Mouse (Mus musculus) spleen, postnatal 4 days (tissue): Measurements from ENCODE around the gene Emx1.
"Not testable (repeated sequence)": the region's sequence is repeated elsewhere in the genome, so short reads cannot be mapped to it uniquely, and the experiment has no call there.

Experiments used
- DNase-seq, 2 experiments: peaks; one replicate each; pipeline ENCODE4 v3.0.0; 2022; ENCODE audit warnings: low spot score in 2 of 2

Gene Emx1

DNA sequence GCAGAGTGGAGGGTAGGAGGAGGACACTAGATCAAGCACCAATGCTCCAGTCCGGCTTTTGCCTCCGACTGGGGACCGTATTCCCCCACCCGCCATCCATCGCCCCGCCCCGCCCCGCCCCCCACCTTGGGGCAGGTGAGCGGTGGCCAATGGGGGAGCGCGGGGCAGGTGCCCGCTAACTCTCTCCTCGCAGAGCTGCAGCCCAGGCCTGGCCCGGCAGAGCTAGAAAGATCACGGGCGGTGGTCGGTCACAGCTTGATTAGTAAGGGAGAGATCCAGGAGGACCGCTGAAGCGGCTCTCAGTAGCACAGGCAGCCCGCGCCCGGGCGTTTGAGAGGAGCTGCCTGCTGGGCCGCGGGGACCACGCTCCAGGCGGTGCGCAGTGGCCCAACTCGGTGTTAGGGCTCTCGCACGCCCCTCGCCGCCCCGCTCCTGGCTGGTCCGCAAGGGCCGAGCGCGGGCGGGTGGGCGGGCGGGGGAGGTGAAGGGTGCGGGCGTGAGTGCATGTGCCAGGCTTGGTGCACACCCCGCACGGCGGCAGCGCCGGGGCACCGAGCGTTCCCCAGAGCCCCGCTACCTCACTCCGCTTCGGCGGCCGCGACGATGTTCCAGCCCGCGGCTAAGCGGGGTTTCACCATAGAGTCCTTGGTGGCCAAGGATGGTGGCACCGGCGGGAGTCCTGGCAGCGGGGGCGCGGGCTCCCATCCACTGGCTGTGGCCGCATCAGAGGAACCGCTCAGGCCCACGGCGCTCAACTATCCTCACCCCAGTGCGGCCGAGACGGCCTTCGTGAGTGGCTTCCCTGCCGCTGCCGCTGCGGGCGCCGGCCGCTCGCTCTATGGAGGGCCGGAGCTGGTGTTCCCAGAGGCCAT lies at the start of gene Emx1:
Gene Emx1 (plus strand): TSS at position 99 of the 872 bp plus-strand sequence.
- DNase-seq = no peak

DNA sequence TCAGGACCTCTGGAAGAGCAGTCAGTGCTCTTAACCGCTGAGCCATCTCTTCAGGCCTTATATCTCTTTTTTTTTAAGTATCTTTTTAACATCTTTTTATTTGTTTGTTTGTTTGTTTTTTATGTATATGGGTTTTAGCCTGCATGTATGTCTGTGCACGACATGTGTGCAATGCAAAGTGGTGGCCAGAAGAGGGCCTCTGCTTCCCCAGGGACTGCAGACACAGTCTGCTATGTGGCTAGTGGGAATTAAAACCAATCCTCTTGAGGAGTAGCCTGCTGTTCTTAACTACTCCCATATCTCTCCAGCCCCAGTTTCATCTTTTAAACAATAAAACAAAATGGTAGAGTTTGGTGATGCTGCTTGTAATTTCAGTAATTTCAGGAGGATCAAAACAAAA lies 47.7 kb upstream of the Emx1 start:
- DNase-seq = no peak

DNA sequence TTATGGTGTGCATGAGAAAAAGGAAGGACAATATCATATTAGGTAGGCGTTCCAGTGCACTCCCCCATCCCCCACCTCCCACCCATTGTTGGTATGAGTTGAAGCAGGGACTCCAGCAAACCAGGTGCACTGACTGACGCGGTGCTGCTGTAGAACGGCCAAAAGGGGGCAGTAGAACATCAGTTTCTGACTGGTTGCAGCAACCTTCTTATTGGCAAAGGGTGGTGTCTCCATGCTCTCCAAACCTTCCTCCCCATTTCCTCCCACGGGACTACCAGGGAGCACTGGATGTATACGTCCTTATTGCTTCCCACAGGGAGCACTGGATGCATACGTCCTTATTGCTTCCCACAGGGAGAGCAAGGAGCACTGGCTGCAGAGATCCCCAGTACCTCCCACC lies 46.2 kb upstream of the Emx1 start:
- peak in 1 of 2 experiments; percentile 25 for DNase-seq

DNA sequence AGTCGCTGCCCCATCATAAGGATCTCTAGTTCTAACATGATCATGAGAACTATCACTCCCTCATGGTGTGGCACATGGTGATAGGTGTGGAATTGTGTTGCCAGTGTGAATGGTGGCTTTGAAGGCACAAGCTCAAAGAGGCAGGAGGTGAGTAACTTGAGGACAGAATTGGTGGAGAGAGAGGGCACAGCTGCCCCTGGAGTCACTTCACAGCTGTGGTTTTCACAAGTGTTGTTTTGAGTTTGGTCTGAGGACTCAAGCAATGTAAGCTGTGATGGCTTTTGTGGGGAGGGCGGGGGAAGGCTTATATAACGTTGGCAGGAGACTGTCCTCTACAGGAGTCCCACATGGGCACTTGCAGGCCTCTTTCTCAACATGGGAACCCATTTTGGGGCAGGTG lies 42.8 kb upstream of the Emx1 start:
- no peak for DNase-seq

DNA sequence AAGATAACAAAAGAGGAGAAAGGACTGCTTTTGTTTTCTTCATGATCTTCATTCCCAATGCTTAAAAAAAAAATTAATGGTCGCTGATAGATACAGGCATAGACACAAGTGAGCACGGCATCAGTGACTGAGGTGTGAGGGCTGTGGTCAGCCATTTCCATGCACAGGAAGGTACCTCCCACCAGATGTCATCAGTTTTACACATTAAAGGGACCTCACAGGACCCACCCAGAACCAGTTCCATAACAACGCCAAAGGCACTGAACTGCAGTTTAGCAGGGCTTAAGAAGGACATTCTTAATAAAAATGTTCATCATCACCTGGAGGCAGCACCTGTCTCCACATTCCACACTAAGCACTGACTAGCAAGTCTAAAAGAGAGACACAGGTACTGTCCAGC lies 39.6 kb upstream of the Emx1 start:
- DNase-seq = no peak

DNA sequence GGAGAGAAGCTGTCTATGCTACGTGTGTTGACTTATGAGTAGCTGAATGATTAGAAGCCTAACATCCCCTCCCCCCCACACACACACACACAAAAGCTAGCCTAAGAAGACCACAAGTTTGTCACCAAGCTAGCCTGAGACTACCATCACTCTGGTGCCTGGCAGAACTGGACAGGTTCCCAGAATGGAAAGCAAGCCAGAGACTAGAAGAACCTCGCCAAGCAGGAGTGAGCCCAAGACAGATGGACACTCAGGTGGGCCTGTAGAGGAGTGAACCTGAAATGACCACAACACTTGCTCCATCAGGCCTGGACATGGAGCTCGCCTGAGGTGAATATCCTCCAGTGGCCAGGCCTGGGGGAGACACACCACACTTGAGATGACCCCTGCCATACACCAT lies 36.9 kb upstream of the Emx1 start:
- DNase-seq = no peak

DNA sequence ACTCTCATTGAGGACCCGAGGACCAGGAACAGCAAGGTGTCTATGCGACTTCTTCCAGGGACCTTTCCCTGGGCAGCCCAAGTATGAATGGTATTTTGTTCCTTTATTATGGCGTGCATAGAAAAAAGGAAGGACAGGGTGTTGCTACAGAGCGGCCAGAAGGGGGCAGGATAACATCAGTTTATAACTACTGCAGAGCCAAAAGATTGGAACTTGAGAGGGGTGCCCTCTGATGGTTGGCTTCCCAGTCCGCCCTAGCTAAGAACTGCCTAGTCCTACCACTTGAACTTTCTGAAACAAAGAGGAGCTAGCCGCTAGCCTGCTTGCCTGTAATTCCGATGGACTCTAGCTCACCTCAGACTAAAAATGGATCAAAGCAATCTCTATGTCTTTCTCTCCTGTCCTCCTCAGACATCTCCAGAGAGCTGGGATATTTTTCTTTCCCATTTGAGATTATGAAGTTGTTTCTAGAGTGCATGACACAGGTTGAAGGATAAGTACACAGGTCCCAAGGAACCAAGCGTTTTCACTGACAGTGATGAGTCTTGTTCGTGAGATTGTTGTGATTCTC lies 33.2 kb upstream of the Emx1 start:
- DNase-seq = peak; percentile 45 to 72

DNA sequence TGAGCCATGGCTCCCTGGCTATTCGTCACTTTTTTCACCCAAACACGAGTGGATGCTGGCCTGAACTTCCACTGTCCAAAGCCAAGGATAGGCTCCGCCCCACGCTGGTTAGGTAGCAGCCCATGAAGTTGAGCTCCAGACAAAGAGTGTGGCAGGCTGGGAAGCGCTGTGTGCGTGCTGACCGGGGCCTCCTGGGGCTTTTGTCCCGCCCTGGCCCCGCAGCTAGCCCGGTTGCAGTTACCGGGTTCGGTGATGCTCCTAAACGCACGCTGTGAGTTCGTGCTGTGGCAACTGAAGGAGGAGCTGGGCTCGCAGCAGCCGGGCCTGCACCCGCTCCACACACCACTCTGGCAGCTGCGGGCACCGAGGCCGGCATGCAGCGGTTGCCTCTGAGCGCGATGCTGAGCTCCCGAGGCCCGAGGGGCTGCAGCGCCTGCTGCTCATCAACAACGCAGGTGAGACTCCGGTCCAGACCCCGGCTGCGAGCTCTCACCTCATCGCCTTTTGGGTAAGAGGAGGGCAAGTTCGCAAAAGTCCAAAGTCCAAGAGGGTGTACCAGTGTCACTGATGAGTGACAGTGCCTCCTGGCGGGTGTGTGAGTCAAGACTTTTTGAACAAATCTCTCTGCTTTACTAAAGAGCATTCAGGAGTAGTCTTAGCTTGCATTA lies 32.2 kb upstream of the Emx1 start:
- peak in 1 of 2 experiments; percentile 18 for DNase-seq

DNA sequence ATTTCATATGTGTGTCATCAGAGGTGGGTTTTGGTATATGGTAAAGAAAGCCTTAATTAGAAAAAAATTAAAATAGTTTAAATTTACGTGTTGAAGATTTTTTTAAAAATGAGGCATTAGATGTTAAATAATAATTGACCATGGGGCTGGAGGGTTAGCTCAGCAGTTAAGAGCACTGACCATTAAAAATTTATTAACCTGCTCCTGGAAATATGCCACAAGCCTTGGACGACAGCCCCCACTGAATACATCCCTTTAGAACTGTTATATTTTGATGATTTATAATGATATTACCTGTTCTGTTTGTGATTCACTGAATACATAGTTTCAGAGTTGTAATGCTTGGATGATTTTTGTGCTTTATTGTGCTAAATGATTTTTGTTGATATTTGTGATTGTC lies 30.7 kb upstream of the Emx1 start:
- not testable (repeated sequence) for DNase-seq

DNA sequence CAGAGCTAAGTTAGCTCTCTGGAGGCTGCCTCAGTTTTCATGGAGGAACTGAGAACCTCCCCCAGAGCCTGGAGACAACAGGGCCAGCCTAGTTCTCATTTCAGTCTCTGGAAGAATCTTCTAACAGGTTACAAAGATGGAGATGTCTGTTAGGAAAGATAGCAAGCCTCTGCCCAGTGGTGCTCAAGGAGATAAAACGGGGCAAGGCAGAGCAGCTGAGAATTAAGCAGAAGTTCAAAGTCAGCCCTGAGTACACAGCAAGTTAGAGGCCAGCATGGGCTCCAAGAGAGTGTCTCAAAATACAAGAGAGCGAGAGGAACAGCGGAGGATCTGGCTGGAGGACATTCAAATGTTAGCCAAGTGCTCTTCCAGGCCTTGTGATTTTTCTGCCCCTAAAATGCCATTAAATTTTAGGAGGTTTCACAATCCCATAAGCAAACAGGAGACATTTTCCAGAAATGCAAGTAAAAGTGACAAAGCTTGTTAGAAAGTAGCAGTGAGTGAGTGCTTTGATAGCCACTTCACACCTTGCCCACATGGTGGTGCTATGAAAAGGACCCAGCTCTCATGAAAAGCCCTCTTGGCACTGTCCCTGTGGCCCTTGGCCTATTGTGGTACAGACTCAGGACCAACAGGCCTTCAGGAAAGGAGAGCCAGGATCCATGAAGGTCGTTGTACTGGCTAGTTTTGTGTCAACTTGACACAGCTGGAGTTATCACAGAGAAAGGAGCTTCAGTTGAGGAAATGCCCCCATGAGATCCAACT lies 29.0 kb upstream of the Emx1 start:
- not testable (repeated sequence) for DNase-seq

DNA sequence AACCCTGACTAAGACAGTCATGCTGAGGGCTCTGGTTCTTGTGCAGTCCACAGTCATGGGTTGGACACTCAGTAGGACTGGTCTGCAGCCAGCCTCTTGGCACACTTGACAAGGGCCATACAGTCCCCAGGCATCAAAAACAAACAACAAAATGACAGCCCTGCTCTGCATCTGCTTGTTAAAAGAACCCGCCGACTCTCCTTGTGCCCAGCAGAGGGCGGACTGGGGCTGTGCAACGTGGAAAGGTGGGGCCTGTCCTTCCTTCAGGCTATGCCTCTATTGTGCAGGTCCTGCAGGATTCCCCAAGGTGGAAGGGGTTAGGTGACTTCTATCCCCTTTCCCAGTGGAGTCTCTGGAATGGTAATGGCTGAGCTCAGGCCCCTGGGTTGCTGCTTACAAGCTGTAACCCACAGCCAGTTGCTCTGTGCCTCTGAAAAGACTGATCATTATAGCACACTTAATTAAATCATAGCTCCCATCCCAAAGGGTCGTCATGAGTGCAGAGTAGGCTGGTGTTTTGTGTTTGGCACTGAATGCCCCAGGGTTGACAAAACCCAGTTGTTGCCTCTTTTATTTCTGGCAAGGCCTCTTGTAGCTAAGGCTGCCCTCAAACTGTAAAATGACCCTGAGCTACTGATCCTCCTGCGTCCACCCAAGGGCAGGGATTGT lies 28.0 kb upstream of the Emx1 start:
- DNase-seq = peak; percentile 20 to 69

DNA sequence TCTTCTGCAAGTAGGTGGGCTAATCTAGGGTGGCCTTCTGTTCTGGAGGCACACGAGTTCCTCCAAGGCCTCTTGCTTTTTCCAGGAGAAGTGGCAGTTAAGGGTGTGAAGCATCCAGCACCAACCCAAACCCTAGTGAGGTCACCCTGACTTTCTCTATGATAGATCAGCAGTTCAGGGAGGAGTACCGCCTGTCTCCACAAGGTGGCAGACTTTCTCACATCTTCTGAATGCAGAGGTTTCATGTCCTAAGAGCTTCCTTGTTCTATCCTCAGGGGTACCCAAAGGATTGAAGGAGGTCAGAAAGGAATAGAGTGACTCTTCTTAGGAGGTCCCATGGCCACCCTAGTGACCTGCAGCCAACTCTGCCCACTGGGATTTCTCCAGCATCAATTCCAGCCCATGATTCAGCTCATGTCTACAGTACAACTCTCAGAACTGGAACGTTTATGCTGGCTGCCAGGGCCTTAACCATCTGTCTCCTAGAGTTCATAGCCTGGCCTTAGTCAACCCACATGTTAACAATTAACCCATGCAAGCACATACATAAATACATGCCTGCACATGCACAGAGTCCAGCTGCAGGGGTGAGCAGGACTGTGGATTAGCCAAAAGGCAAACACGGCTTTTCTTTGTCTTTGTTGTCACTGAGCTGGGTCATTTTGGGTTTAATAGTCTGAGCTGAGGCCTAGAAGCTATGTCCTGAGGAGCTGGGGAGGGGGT lies 26.9 kb upstream of the Emx1 start:
- peak; percentile 54 to 84 for DNase-seq

DNA sequence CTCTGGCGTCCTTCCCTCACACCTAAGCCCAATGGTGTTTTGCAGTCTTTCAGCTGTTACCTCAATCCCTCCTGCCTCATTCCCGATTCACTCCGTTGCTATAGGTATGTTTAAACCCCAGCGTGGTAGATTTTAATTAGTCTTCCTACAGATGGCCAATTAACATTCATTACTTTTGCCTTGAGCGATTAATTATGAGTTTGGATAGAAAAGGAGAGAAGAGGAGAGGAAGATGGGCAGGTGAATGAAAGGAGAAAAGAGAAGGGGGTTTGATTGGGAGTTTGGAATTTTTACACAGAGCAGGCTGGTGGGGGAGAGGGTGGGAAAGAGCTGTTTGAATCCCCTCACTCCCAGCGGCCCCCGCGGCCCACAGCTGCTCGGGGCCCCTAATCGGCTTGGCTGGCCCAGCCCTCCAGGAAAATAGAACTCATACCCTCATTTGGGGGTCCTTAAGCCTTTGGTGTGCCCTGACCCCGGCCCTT lies 21.8 kb upstream of the Emx1 start:
- DNase-seq = no peak

DNA sequence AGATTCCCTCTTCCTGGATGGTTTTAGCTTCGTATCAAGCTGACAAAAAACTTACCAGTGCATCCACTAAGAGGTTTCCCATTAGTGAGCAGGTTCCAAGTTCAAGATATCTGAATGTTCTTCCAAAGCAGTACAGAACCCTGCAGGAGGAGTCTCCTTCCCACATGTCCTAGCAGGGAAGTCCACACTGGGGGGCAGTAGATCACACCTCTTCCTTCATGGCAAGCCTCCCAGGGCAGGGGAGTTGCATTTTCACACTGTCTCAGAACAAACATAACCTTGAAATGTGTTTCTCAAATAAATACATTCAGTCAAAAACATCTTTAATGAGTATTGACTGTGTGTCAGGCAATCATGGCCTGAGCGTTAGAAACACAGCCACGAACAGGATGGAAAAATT lies 7.7 kb upstream of the Emx1 start:
- DNase-seq = no peak

DNA sequence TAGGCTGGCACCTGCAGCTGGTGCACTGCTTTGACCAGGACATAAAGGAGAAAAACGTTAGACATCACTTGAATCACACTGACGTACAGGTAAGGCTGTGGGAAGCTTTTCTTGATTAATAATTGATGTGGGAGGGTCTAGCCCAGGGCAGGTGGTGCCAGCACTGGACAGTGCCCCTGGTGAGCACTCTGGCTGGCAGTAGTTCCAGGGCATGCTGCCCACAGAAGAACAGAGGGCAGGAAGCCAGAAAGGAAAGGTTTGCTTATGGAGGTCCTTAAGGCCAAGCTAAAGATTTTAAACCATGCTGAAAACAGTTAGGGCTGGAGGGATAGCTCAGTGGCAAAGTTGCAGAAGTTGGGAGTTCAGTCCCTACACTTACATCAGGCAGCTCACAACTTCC lies 7.2 kb upstream of the Emx1 start:
- DNase-seq = no peak

DNA sequence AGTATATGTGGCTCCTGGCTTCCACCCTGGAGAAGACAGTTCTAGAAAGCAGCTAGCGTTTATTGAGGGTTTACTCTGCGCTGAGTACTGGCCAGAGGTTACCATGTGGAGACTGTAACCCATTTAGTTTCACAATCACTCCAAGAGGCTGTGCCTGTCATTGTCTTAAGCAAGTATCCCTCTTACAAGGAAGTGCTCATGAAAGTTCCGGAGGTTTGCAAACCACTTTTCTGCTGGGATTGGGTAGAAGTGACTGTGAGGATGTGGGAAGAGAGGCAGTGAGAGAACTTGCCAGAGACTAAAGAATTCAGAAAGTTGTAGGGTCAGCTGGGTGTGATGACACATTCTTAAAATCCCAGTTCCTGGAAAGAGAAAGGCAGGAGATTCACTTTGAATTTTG lies 3.3 kb upstream of the Emx1 start:
- DNase-seq = no peak

DNA sequence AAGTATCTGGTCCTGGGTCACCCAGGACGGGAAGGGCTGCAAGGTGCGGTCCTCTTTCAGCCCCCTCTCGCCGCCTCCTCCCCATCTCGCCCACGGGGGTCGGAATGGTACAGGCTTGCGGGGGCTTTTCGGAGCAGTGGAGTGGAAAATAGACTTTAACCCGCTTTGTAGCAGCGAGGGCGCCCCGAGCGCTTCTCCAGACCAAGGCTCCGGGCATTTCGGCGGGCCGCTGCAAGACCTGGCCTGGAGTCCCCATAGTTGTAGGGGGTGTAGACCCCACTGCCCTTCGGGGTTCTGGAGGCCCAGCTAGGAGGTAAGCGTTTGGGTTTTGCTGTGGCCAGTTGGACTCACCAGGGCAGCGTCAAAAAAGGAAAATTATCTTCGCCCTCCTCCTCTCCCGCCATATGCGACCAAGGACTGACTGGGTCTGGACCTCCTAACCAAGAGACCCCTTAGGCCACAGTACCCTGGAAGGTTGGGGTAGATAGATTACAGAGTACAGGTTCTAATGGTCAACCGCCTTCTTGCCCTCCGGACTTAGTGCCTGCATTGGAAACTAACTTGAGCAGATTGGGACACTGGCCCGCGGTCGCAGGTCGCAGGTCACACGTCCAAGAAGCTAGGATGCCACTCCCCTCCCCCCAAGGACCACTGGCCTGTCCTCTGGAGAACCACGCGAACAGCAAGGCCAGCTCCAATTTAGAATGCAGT lies 1.1 kb upstream of the Emx1 start:
- no peak for DNase-seq

DNA sequence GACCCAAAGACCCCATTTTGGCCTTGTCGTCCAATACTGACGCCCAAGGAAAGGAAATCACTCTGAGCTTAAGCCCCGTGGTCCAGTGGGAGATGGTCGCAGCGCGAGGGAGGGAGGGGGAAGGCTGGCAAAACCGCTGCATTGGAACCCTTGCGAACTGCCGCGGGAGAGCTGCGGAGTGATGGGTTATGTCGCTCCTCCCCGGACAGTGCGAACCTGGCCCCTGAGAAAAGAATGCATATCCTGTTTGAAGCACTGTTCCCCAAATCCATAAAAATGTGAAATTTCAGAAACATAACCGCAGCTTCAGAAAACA lies 536 bp upstream of the Emx1 start:
- no peak for DNase-seq

DNA sequence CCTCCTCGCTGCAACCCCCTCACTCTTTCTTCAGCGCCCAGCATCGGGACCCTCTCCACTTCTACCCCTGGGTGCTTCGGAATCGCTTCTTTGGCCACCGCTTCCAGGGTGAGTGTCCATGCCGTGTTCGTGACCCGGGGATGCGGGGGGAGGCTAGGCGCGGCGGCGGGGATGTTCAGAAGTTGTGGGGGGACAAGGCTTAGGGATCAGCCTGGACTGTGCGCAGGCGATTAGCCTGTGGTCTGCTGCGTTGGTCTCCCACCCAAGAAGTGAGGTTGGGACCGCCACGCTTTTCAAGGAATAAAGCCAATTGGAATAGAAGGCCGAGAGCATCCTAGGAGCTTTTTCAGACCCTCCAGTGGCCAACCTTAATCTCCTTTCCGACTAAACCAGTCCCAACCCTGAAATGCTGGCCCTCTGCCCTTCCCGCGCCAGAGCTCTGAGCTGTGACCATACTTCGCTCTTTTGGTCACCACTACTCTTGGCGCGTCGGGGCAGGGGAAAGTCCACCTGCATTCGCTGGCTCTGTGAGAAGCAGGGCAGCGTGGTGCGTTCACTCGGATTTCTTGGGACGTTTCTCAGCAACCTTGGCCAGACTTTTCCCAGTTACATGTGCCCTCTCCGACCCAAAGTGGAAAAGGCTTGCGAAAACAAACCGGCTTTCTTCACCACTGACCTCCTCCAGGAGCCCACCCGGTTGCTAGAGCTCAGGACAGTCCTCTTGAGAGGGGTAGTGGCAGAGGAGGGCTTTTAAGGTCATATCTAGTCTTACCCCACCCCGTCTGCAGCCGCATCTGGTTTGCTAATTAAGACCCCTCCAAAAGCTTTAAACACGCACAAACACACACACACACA lies 1.2 kb downstream of the Emx1 start:
- no peak for DNase-seq
